Mouse (Mus musculus): Measurements from ENCODE around the gene Sec22b. TPM values are rescaled to one million over a fixed set of nuclear protein-coding genes. Genes with fewer than 3 reads are reported as not detected.

Gene Sec22b
- polyA plus RNA-seq, 1 experiment from 2014 or later: 40.0 TPM

GRCm38 (mm10) chr3:97866696-97867095 lies 34.3 kb upstream of the Sec22b start:
- TF ChIP-seq EP300 (IDR thresholded peaks at IDR 0.05; ENCODE audit: low read depth): no peak
- peaks cover 3% of the 10 kb centered on the region; the same call in 1 of the 2 replicates for H3K4me1 ChIP-seq (ENCODE audit: insufficient read depth)
- ATAC-seq (no peak), DNase-seq (no peak)
- peak overlapping the region; percentile 62 for H3K27ac ChIP-seq (ENCODE audit: low read depth)
- H3K27me3 ChIP-seq (ENCODE audit: insufficient read depth, low read length): peaks cover 13% of the 10 kb centered on the region; the same call in 1 of the 2 replicates
- no peaks in the 10 kb centered on the region for H3K36me3 ChIP-seq (replicated peaks; ENCODE audit: insufficient read depth, low read length)
- H3K9ac ChIP-seq (replicated peaks): peak overlapping the region; percentile 69; the same call in 1 of the 2 replicates
- H3K9me3 ChIP-seq (ENCODE audit: low read length): no peaks in the 10 kb centered on the region
- H3K4me2 ChIP-seq (ENCODE audit: low read depth, low read length): peak overlapping the region; percentile 78
- 47% methylated on average over 4 of the region's 4 CpGs for WGBS (ENCODE audit: insufficient replicate concordance)
- peak overlapping the region; percentile 61 for H3K4me3 ChIP-seq (ENCODE audit: low read depth, low read length)

GRCm38 (mm10) chr3:97867221-97868023 lies 33.6 kb upstream of the Sec22b start:
- Histone ChIP-seq H3K4me3 (ENCODE audit: low read depth, low read length) (peak overlapping the region; percentile 61), H3K4me2 (ENCODE audit: low read depth, low read length) (peak overlapping the region; percentile 78), H3K36me3 (replicated peaks; ENCODE audit: insufficient read depth, low read length) (no peaks in the 10 kb centered on the region), H3K27me3 (ENCODE audit: insufficient read depth, low read length) (peaks cover 13% of the 10 kb centered on the region; the same call in 1 of the 2 replicates), H3K27ac (ENCODE audit: low read depth) (peak overlapping the region; percentile 62), H3K9ac (replicated peaks) (peak overlapping the region; percentile 69), H3K9me3 (ENCODE audit: low read length) (no peaks in the 10 kb centered on the region), H3K4me1 (ENCODE audit: insufficient read depth) (peaks cover 3% of the 10 kb centered on the region; the same call in 1 of the 2 replicates)
- peak; percentile 48; the same call in 1 of the 2 replicates for ATAC-seq
- peak; percentile 27 for DNase-seq
- TF ChIP-seq EP300 (IDR thresholded peaks at IDR 0.05; ENCODE audit: low read depth): no peak
- no peak for TF ChIP-seq CTCF (IDR thresholded peaks at IDR 0.05; ENCODE audit: low read depth)
- WGBS (ENCODE audit: insufficient replicate concordance): 4% methylated on average over 27 of the region's 28 CpGs

- H3K9me3 ChIP-seq (ENCODE audit: low read length): no peaks in the 10 kb centered on the region
- peak overlapping the region; percentile 69 for H3K9ac ChIP-seq (replicated peaks)
- H3K27me3 ChIP-seq (ENCODE audit: insufficient read depth, low read length): peaks cover 13% of the 10 kb centered on the region; the same call in 1 of the 2 replicates
- ATAC-seq (peak; percentile 92), DNase-seq (peak; percentile 73)
- no peaks in the 10 kb centered on the region for H3K36me3 ChIP-seq (replicated peaks; ENCODE audit: insufficient read depth, low read length)
- H3K4me1 ChIP-seq (ENCODE audit: insufficient read depth): peaks cover 3% of the 10 kb centered on the region; the same call in 1 of the 2 replicates
- 3% methylated on average over 41 of the region's 42 CpGs for WGBS (ENCODE audit: insufficient replicate concordance)
- peak overlapping the region; percentile 62 for H3K27ac ChIP-seq (ENCODE audit: low read depth)
- peak overlapping the region; percentile 61 for H3K4me3 ChIP-seq (ENCODE audit: low read depth, low read length)
- TF ChIP-seq EP300 (IDR thresholded peaks at IDR 0.05; ENCODE audit: low read depth) (no peak), CTCF (IDR thresholded peaks at IDR 0.05; ENCODE audit: low read depth) (no peak)
- H3K4me2 ChIP-seq (ENCODE audit: low read depth, low read length): peak overlapping the region; percentile 78
These were observed 32.8 kb upstream of the Sec22b start for GRCm38 (mm10) chr3:97868024-97868689.

- DNase-seq (no peak), ATAC-seq (no peak)
- Histone ChIP-seq H3K4me2 (ENCODE audit: low read depth, low read length) (no peak overlapping the region), H3K9me3 (ENCODE audit: low read length) (no peaks in the 10 kb centered on the region), H3K27ac (ENCODE audit: low read depth) (no peak overlapping the region), H3K36me3 (replicated peaks; ENCODE audit: insufficient read depth, low read length) (no peaks in the 10 kb centered on the region), H3K4me1 (ENCODE audit: insufficient read depth) (peaks cover 3% of the 10 kb centered on the region; the same call in 1 of the 2 replicates), H3K27me3 (ENCODE audit: insufficient read depth, low read length) (peaks cover 13% of the 10 kb centered on the region; the same call in 1 of the 2 replicates), H3K9ac (replicated peaks) (no peak overlapping the region), H3K4me3 (ENCODE audit: low read depth, low read length) (no peak overlapping the region)
- TF ChIP-seq EP300 (IDR thresholded peaks at IDR 0.05; ENCODE audit: low read depth) (no peak), CTCF (IDR thresholded peaks at IDR 0.05; ENCODE audit: low read depth) (no peak)
- WGBS (ENCODE audit: insufficient replicate concordance): 50% methylated on average over 5 of the region's 5 CpGs
These were observed 32.3 kb upstream of the Sec22b start for GRCm38 (mm10) chr3:97868733-97869132.

- TF ChIP-seq CTCF (IDR thresholded peaks at IDR 0.05; ENCODE audit: low read depth): no peak
- TF ChIP-seq EP300 (IDR thresholded peaks at IDR 0.05; ENCODE audit: low read depth): no peak
- Histone ChIP-seq H3K4me3 (ENCODE audit: low read depth, low read length) (no peak overlapping the region), H3K9ac (replicated peaks) (no peak overlapping the region), H3K36me3 (replicated peaks; ENCODE audit: insufficient read depth, low read length) (no peaks in the 10 kb centered on the region), H3K4me1 (ENCODE audit: insufficient read depth) (peaks cover 3% of the 10 kb centered on the region; the same call in 1 of the 2 replicates), H3K9me3 (ENCODE audit: low read length) (no peaks in the 10 kb centered on the region), H3K27ac (ENCODE audit: low read depth) (no peak overlapping the region), H3K27me3 (ENCODE audit: insufficient read depth, low read length) (peaks cover 13% of the 10 kb centered on the region; the same call in 1 of the 2 replicates), H3K4me2 (ENCODE audit: low read depth, low read length) (no peak overlapping the region)
- DNase-seq: no peak
- WGBS (ENCODE audit: insufficient replicate concordance): 61% methylated on average over 4 of the region's 4 CpGs
- ATAC-seq: no peak
These were observed 31.3 kb upstream of the Sec22b start for GRCm38 (mm10) chr3:97869730-97870129.

GRCm38 (mm10) chr3:97874777-97875176 lies 26.2 kb upstream of the Sec22b start:
- ATAC-seq (peak; percentile 89), DNase-seq (no peak)
- Histone ChIP-seq H3K4me1 (ENCODE audit: insufficient read depth) (no peaks in the 10 kb centered on the region), H3K36me3 (replicated peaks; ENCODE audit: insufficient read depth, low read length) (no peaks in the 10 kb centered on the region), H3K9ac (replicated peaks) (no peak overlapping the region), H3K27me3 (ENCODE audit: insufficient read depth, low read length) (no peaks in the 10 kb centered on the region), H3K27ac (ENCODE audit: low read depth) (no peak overlapping the region), H3K4me2 (ENCODE audit: low read depth, low read length) (no peak overlapping the region), H3K4me3 (ENCODE audit: low read depth, low read length) (no peak overlapping the region), H3K9me3 (ENCODE audit: low read length) (no peaks in the 10 kb centered on the region)
- 54% methylated on average over 5 of the region's 5 CpGs for WGBS (ENCODE audit: insufficient replicate concordance)
- no peak for TF ChIP-seq CTCF (IDR thresholded peaks at IDR 0.05; ENCODE audit: low read depth)
- TF ChIP-seq EP300 (IDR thresholded peaks at IDR 0.05; ENCODE audit: low read depth): no peak
